Mouse (Mus musculus): Measurements from ENCODE around the gene Vmn1r163. TPM values are rescaled to one million over a fixed set of nuclear protein-coding genes. Genes with fewer than 3 reads are reported as not detected.
"Not testable (repeated sequence)": the region's sequence is repeated elsewhere in the genome, so short reads cannot be mapped to it uniquely, and the experiment has no call there.

Gene Vmn1r163
- total RNA-seq (2021) (not detected), polyA plus RNA-seq (2012; rRNA removed) (not detected in 2 replicates)
- long read RNA-seq = 0 reads

DNA sequence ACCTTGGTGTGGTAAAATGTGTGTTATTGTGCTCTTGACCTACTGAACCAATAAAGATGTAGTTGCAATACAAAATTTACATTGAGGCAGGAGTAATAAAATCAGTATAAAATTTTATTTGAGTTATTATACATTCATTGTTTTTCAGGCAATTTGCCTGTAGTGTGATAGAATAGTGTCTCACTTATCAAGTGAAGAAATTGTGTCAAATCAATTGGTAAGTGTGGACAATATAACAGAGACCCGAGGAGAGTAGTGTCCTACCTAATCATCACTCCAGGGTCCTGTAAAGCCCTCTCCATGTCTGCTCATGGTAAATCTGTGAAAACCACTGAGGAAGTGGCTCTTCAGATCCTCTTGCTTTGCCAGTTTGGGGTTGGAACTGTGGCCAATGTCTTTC, at the start of gene Vmn1r163:
TSS of gene Vmn1r163 (plus strand) at position 301 of the 400 bp plus-strand sequence.
- H3K9ac ChIP-seq (ENCODE audit: low read depth, low read length); DNase-seq; H3K27me3 ChIP-seq (ENCODE audit: control insufficient read depth, insufficient read depth, low read length); intact Hi-C loops (cut with DNase I); H3K79me2 ChIP-seq (replicated peaks; ENCODE audit: control insufficient read depth, insufficient read depth, low read length); H3K27ac ChIP-seq; H3K4me3 ChIP-seq; H3K4me1 ChIP-seq (ENCODE audit: control insufficient read depth, insufficient read depth, low read length); H3K36me3 ChIP-seq (ENCODE audit: control insufficient read depth, insufficient read depth, low read length): not testable (repeated sequence)
- no CpG with 5 or more reads among the region's 1 CpGs for WGBS

DNA sequence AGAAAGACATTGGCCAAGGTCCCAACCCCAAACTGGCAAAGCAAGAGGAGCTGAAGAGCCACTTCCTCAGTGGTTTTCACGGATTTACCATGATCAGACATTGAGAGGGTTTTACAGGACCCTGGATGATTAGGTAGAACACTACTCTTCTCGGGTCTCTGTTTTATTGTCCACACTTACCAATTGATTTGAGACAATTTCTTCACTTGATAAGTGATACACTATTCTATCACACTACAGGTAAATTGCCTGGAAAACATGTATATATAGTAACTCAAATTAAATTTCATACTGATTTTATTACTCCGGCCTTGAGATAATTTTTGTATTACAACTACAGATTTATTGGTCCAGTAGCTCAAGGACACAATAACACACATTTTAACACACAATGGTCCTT, 35.5 kb upstream of the Vmn1r163 start, which contains the start of gene Gm4216:
TSS of gene Gm4216 (minus strand) at position 101 of the 400 bp plus-strand sequence.
- H3K27me3 ChIP-seq (ENCODE audit: control insufficient read depth, insufficient read depth, low read length); H3K4me3 ChIP-seq; H3K4me1 ChIP-seq (ENCODE audit: control insufficient read depth, insufficient read depth, low read length); intact Hi-C loops (cut with DNase I); H3K27ac ChIP-seq; DNase-seq; H3K79me2 ChIP-seq (replicated peaks; ENCODE audit: control insufficient read depth, insufficient read depth, low read length); H3K36me3 ChIP-seq (ENCODE audit: control insufficient read depth, insufficient read depth, low read length); H3K9ac ChIP-seq (ENCODE audit: low read depth, low read length): not testable (repeated sequence)
- WGBS = no CpG with 5 or more reads among the region's 3 CpGs

DNA sequence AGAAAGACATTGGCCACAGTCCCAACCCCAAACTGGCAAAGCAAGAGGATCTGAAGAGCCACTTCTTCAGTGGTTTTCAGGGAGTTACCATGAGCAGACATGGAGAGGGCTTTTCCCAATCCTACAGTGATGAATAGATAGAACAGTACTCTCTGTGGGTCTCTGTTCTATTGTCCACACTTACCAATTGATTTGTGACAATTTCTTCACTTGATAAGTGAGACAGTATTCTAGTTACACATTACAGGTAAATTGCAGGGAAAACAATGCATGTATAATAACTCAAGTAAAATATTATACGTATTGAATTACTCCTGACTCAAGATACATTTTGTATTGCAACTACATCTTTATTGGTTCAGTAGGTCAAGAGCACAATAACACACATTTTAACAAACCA, 12.0 kb downstream of the Vmn1r163 start, which contains the start of gene Gm8720:
TSS of gene Gm8720 (minus strand) at position 101 of the 400 bp plus-strand sequence.
- H3K27ac ChIP-seq; intact Hi-C loops (cut with DNase I); H3K27me3 ChIP-seq (ENCODE audit: control insufficient read depth, insufficient read depth, low read length); H3K79me2 ChIP-seq (replicated peaks; ENCODE audit: control insufficient read depth, insufficient read depth, low read length); H3K4me3 ChIP-seq; H3K36me3 ChIP-seq (ENCODE audit: control insufficient read depth, insufficient read depth, low read length); H3K4me1 ChIP-seq (ENCODE audit: control insufficient read depth, insufficient read depth, low read length); DNase-seq; H3K9ac ChIP-seq (ENCODE audit: low read depth, low read length): not testable (repeated sequence)
- no CpG with 5 or more reads among the region's 1 CpGs for WGBS

Other genes starting within 250 kb of the Vmn1r163 start
- gene Vmn1r159, start 211.9 kb upstream of the Vmn1r163 start, total RNA-seq (2021) = not detected
- not detected in 2 replicates for gene Vmn1r159, start 211.9 kb upstream of the Vmn1r163 start, polyA plus RNA-seq (2012; rRNA removed)
- not detected for gene Vmn1r160, start 184.3 kb upstream of the Vmn1r163 start, total RNA-seq (2021)
- gene Vmn1r160, start 184.3 kb upstream of the Vmn1r163 start, polyA plus RNA-seq (2012; rRNA removed) = not detected in 2 replicates
- not detected for gene Gm4214, start 70.9 kb upstream of the Vmn1r163 start, total RNA-seq (2021)
- gene Gm4214, start 70.9 kb upstream of the Vmn1r163 start, polyA plus RNA-seq (2012; rRNA removed) = not detected in 2 replicates
- gene Gm4216, start 35.6 kb upstream of the Vmn1r163 start, total RNA-seq (2021) = not detected
- not detected in 2 replicates for gene Gm4216, start 35.6 kb upstream of the Vmn1r163 start, polyA plus RNA-seq (2012; rRNA removed)
- not detected for gene Gm8720, start 11.9 kb downstream of the Vmn1r163 start, total RNA-seq (2021)
- not detected in 2 replicates for gene Gm8720, start 11.9 kb downstream of the Vmn1r163 start, polyA plus RNA-seq (2012; rRNA removed)
- not detected for gene Gm10662, start 88.9 kb downstream of the Vmn1r163 start, total RNA-seq (2021)
- not detected in 2 replicates for gene Gm10662, start 88.9 kb downstream of the Vmn1r163 start, polyA plus RNA-seq (2012; rRNA removed)
- gene Vmn1r165, start 161.8 kb downstream of the Vmn1r163 start, total RNA-seq (2021) = not detected
- gene Vmn1r165, start 161.8 kb downstream of the Vmn1r163 start, polyA plus RNA-seq (2012; rRNA removed) = not detected in 2 replicates
- gene Vmn1r166, start 196.1 kb downstream of the Vmn1r163 start, total RNA-seq (2021) = not detected
- not detected in 2 replicates for gene Vmn1r166, start 196.1 kb downstream of the Vmn1r163 start, polyA plus RNA-seq (2012; rRNA removed)
- gene Gm6902, start 223.4 kb downstream of the Vmn1r163 start, total RNA-seq (2021) = not detected
- gene Gm6902, start 223.4 kb downstream of the Vmn1r163 start, polyA plus RNA-seq (2012; rRNA removed) = not detected in 2 replicates
- not detected for gene Nlrp4e, start 245.7 kb downstream of the Vmn1r163 start, total RNA-seq (2021)
- not detected in 2 replicates for gene Nlrp4e, start 245.7 kb downstream of the Vmn1r163 start, polyA plus RNA-seq (2012; rRNA removed)

Measured in heart, adult 2 months (tissue).